Mouse (Mus musculus) cerebellum, adult 8-10 months (tissue): ENCODE results near the gene Gucy2c.
A peak's percentile ranks its signal among the peaks of the same experiment; 100 is the strongest.
"Not testable (repeated sequence)": the region's sequence is repeated elsewhere in the genome, so short reads cannot be mapped to it uniquely, and the experiment has no call there.

Source experiments
- DNase-seq: peaks from one replicate; pipeline ENCODE4 v3.0.0; 2022

The Gucy2c gene

DNA sequence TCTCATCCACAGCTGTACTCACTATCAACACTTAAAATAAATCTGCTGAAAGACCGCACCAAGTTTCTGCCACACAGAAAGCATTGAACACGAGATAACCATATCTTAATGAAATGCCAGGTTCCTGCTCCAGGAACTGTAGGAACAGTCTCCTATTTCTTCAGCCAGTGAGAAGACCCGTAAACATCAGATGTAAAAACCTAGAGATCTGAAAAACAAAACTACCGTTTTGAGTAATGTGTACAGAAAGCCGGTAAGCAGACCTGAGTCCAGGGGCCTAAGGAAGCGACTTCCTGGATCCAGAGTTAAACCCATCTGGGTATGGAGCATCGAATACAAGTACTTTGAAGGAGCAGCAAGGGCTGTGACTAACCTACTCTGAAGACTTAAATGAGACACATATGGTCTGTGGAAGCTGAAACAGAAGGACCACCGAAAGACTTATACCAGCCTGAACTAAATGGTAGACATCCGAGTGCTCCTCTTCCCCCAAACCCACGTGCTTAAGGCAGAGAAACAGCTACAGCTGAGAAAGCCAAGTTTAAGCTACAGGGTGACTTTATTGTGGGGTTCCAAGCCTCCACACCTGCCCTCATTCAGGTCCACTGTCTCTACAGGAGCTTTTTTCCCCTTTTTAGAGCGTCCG, 21.7 kb upstream of the Gucy2c start:
- DNase-seq, result no peak

- no peak for DNase-seq
These were observed 19.7 kb upstream of the Gucy2c start for GRCm38 (mm10) chr6:136801274-136801673.

- DNase-seq, result no peak
These were observed 19.1 kb upstream of the Gucy2c start for GRCm38 (mm10) chr6:136800710-136801109.

- not testable (repeated sequence) for DNase-seq
These were observed 16.5 kb upstream of the Gucy2c start for GRCm38 (mm10) chr6:136797874-136798693.

- DNase-seq, result no peak
These were observed 14.3 kb upstream of the Gucy2c start for GRCm38 (mm10) chr6:136795850-136796249.

GRCm38 (mm10) chr6:136795110-136795509, 13.5 kb upstream of the Gucy2c start:
- DNase-seq, result no peak

DNA sequence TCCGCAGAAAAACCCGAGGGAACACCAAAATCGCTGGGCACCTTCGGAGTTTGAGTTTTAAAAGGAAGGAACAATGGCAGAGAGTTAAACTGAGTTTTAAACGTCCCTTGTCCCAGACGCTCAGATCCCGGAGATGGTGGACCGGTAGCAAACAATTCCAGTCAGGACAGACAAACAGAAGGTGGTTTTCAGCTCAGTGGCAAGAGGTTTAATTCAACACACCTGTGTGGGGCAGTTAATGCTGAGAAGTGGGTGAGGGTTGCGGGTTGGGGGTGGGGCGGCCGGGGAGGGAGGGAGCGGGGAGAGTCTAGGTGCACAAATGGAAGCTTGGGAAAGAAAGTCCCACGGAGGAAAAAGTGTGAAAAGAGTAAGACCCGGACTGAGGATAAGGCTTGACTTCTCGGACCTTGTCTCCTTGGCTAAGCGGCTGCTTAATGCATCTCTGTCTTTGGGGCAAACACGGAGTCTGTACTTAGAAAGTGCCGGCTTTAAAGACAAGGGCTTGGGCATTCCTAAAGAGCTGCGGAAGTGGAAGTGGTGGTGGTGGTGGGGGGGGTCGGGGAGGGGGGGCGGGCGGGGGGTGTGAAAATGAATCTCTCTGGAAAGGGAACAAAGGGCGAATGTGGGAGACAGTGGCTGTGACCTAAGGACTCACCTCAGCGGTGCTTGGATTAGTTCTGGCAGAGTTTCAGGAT, 12.4 kb upstream of the Gucy2c start:
- DNase-seq, result no peak

DNA sequence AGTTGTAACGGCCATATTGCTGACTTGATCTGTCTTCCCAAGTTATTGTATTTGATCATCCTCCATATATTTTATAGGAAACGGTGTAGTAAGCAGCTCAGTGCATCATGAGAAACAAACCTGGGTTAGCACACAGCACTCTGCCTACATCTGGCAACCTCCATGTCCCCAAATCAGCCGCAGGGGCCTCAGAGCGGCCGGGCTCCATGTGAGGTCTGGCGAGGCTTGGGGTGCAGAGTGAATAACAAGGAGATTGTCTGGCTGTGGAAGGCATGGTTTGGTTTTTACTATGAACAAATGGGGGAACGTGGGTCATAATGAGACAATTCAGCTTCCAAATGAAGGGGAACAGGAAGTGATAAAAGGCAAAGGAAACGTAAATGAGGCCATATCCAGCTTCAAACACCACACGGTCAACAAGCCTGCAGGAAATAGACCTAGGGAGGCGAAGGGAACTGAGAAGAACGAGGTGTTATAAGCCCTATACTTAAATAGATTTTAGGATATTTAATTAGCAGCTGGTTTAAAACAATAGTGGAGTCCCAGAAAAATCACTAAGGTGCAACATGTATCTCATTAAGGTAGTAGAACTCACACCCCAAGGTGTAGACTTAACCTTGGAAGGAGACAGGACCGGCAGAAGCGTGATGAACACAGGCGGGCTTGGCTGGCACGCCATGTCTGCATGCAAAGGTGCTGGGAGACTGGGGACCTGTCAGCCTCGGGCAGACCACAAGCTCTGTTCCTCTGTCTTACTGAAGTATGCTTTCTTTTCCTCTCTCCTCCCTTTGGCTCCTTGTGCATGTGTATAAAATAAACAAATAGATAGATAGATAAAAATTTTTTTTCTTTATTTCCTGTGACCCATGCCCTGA, 11.6 kb upstream of the Gucy2c start:
- DNase-seq, result no peak

DNA sequence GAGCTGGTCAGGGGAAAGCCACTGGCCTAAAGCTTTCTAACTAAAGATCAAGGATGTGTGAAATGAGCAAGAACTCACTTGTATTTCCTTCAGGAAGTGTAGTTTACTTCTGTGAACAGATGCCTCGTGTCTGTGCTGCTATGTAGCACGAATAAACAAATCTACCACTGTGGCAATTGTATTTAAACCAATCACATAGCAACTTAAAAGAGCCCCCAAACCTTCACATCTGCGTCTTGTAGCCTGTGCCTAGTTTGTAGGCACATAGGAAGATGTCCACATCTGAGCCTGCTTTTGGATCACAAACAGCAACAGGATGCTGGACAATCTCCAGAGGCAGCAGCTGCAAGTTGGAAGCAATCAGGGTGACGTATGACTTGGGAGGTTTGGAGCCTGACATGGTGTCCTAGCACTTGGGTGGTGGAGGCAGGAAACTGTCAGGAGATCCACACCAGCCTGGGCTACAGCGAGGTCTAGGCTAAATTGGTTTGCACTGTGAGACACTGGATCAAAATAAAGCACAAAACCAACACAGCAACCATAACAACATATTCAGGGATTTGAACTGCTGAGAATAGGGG, 7.9 kb upstream of the Gucy2c start:
- DNase-seq, result no peak

DNA sequence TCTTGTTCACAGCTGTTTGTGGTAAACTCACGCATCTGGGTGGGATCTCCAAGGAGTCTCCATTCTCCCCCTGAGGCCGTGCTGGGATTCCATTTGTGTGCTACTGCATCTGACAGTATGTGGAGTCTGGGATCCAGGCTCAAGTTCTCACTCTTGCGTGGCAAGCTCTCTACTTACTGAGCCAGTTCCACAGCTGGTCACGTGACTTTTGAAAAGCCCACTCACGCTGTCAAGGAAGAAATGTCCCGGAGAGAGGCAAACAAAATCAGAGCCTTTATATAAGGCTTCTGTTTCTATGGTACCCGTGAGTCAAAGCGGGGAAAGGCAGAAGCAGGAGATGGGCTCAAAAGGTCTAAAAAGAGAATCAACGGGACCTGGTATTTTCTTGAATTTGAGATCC, 1.2 kb upstream of the Gucy2c start:
- no peak for DNase-seq

DNA sequence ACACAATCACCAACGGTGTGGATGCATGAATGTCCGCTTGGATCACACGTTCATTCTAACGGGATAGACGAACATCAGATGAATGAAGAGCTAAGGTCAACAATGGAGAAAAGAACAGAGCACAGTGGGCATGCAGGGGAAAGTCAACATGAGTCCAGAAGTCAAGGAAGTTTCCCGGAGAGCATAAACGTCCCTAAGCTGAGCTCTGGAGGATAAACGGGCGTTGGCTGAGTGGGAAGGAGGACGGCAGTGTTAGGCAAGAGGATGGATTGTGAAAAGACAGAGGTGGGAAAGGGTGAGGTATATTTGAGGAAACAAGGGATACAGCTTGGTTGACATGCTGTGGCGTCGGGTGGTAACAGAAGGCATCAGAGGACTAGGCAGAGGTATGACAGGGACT, 581 bp upstream of the Gucy2c start:
- no peak for DNase-seq

- DNase-seq, result no peak
These were observed 5.2 kb downstream of the Gucy2c start for GRCm38 (mm10) chr6:136776392-136776791.

DNA sequence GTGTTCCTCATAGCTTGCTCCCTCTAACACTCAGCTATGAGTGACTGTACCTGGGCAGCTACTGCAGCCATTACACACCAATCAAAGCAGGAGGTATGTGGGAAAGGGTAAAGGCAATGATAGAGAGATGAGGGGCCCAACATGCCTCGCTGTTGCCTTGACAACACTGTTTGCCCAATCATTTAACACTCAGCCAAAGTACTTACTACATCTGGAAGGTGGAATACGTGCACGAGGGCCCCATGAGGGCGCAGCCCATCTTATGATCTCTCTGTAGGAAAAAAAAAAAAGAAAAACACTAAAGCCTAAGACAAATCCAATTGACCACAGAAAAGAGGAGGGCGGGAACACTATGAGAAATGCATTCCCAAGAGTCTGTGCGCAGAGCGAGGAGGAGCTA, 11.7 kb downstream of the Gucy2c start:
- no peak for DNase-seq

DNA sequence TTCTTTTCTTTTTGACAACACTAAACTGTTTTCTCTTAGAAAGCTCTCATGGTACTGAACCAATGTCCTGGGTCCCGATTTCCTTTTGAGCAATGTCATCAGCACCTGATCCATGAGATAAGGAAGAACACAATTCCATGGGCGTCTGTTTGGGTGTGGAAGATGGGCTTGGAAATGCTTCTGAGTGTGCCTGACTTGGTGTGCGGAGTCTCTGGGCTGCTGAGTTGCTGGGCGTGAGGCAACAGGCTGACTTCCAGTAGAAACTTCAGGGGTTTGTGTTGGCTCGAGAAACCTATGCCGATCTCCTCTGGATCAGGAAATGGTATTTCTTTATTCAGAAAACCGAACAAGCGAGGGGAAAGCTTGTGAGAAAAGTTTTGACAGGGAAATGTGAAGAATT, 12.4 kb downstream of the Gucy2c start:
- DNase-seq, result no peak

DNA sequence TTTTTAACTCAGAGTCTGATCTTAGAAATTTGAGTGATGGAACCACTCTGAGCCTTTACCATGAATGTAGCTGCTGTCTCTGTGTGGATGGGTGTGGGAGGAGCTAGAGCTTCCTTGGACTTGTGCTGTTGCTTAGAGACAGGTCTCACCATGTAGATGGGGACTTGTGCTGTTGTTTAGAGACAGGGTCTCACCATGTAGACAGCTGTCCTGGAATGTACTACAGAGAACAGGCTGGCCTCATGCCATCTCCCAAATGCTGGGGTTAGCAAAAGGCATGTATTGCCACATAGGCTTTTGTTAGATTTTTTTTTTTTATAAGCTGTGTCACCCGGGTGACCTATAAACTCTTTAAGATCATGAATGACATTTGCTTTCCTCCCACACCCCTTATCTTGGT, 17.7 kb downstream of the Gucy2c start:
- DNase-seq, result no peak

- no peak for DNase-seq
These were observed 31.0 kb downstream of the Gucy2c start for GRCm38 (mm10) chr6:136750567-136750966.

- no peak for DNase-seq
These were observed 36.0 kb downstream of the Gucy2c start for GRCm38 (mm10) chr6:136745586-136745985.

DNA sequence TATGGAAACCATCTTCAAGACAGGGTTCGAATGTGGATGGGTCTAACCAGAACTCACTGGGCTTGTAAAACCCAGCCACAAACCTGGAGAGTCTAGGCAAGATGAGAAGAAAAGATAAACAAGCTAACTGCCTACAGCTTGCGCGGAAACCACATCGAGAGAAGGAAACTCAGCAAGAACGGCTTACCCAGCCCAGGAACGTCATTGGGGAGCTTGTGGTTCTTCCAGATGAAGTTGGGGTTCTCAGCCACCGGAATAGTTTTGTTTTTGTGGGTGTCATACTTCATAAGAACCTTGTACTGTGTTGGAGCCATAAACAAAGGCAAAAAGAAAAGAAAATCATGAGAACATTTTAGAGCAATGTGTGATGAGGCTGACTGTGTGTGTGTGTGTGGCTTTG, 37.8 kb downstream of the Gucy2c start:
- DNase-seq, result no peak

DNA sequence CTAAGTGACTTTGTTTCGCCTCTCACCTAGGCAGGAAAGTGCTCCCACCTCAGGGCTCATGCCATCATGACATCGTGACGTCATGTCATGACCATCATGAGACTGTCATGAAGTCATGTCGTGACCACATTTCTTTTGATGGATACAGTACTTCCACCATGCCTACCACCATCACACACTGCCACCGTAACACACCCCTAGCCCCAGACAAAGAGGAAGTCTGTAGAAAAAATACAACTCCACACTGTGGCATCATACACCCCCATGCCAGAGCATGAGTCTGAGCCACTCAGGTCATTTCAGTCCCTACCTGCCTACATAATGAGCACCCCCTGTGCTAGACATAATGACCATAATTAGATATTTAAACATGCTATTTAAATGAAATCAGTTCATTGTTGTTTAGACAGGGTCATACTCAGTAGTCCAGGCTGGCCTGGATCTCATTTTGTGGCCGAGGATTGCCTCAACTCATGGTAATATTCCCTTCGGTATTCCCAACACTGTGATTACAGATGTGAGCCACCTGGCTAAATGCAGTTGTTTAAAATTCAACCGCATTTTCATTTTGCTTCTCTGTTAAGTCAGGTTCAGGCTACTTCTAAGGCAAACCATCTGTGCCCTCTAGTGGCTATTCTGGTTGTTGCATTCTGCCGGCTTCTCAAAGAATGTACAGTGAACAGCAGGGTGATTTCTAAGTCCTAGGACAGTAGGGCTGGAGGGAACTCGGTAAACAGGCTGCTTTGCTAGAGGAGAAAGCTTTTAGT, 39.0 kb downstream of the Gucy2c start:
- peak; percentile 77 for DNase-seq

DNA sequence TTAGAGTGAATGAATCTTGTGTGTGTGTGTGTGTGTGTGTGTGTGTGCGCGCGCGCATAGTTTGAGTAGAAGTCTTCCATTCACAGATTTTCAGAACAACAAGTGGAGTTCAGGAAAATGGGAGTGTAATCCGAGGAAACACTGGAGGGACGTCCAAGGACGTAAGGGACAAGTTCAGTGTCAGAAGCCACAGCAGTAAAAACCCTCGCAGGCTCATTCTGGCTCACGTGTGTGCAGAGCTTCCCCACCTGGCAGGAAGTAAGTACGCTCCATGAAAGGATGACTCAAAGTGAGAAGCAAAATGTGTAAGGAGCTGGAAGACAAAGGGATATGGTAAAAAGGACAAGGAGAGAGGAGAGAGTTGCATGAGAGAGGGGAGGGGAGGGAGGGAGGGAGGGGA, 40.3 kb downstream of the Gucy2c start:
- no peak for DNase-seq

- no peak for DNase-seq
These were observed 45.8 kb downstream of the Gucy2c start for GRCm38 (mm10) chr6:136735766-136736165.

DNA sequence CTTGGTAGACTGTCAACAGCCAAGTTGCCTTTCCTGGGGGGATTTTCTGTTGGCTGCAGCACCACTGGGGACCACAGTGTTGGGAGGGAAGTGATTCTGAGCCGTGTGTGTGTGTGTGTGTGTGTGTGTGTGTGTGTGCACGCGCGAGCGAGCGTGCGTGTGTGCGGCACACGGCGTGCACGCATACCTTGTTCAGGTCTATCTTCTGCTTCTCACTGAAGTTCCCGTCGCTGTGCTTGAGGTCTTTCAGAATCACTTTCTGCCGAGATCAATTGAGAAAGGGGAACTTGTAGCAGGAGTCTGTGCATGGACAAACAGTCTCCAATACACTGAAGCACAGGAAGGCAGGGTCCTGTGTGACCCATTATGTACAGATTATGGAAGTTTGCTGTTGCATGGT, 53.4 kb downstream of the Gucy2c start:
- DNase-seq, result no peak
